Mouse (Mus musculus) heart, postnatal 14 days (tissue): ENCODE measurements around the gene Ramp3. TPM values are rescaled to one million over a fixed set of nuclear protein-coding genes. Genes with fewer than 3 reads are reported as not detected.

Experiments used
- DNase-seq, 2 experiments: peaks; one replicate each; pipeline ENCODE4 v3.0.0; 2021 to 2022
- intact Hi-C: fragments of 180-260 bp; cut with DNase I; formaldehyde crosslinking; loops from one replicate; pipeline ENCODE4 v1.15.1; 2025
- total RNA-seq, 2 experiments: library from RNA; stranded (reverse); gene quantifications; 2 replicates each; pipeline ENCODE4 v1.2.3; 2021

Gene Ramp3
- total RNA-seq, 2 experiments from 2014 or later: 5.6 to 6.2 TPM

DNA sequence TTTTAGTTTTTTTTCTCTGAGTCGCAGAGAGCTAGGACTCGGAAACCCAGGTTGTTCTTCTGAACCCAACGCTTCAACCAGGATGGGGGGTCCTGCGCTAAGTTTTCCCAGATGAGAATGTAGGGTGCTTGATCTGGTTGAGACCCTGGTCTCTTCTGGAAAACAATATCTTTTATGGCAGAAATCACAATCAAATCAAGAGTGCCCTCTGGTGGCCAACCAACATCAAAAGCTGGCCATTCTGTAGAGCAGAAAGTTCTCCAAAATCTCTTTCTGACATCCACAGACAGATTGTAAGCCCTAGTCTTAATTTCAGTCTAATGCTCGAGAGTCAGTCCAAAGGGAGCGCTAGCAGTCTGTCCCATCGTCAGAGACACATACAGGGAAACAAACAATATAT is 50.1 kb downstream of the Ramp3 start:
- intact Hi-C loops: loop anchor here (5.0 kb wide), 1 partner anchor 51 kb away; the partner anchor contains the start of gene Ramp3
- DNase-seq: no peak

DNA sequence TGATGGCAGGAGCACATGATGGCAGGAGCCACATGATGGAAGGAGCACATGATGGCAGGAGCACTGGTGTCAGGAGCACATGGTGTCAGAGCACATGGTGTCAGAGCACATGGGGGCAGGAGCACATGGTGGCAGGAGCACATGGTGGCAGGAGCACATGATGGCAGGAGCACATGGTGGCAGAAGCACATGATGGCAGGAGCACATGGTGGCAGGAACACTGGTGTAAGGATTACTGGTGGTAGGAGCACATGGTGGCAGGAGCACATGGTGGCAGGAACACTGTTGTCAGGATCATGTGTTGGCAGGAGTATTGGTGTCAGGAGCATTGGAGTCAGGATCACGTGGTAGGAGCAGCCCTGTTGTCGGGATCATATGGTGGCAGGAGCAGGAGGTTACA is 52.1 kb downstream of the Ramp3 start:
- intact Hi-C loops: no loop called here

DNA sequence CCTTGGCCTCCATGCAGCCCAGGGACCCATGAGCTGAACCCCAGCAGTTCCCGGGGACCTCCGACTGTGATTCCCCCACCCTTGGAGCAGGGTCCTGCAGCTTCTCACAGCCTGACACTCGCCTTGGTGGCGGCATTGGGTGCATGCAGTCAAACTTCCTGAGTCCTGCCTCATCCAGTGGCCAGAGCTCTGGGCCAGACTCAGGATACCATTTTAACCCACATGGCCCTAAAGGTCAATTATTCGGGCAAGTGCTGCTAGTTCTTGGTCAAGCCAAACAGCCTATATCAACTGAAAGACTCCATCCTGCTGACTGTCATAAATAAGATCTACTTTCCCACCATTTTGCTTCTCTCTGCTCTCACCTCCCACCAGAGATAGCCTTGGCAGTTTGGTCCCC is 62.4 kb downstream of the Ramp3 start:
- DNase-seq: no peak
- intact Hi-C loops: no loop called here

More for the DNA sequence above, 52.1 kb downstream of the Ramp3 start:
- no peak for DNase-seq

DNA sequence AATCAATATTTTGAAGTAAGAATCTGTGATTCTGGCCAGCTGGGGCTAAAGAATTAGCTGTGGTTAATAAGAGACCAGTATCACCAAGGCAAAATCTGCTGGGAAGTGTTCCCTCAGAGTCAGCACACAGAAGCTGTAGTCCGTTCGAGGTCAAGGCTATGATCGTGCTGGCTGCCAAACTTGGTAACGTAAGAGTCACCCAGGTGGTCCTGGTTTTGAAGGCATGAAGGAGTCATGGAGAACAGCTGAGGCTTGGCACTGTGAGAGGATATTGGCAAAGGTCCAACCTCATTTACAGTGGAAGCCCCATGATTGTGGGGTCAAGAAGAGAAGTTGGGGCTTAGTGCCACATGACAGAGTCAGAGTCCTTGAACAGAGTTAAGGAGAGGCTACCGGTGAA is 68.6 kb downstream of the Ramp3 start:
- intact Hi-C loops: no loop called here
- DNase-seq: no peak

Other genes starting within 250 kb of the Ramp3 start
- gene Ppia, start 243.1 kb upstream of the Ramp3 start, total RNA-seq: 100 to 1,000 TPM; 500 to 603 TPM
- 10 to 100 TPM; 57.1 to 59.4 TPM for gene H2afv, start 214.1 kb upstream of the Ramp3 start, total RNA-seq
- gene Purb, start 182.6 kb upstream of the Ramp3 start, total RNA-seq: 10 to 100 TPM; 49.6 to 53.0 TPM
- 1 to 10 TPM; 1.9 to 3.2 TPM for gene Myo1g, start 137.6 kb upstream of the Ramp3 start, total RNA-seq
- 10 to 100 TPM; 22.8 to 32.9 TPM for gene Ccm2, start 111.6 kb upstream of the Ramp3 start, total RNA-seq
- under 1 TPM; 0.62 to 0.73 TPM for gene Nacad, start 52.5 kb upstream of the Ramp3 start, total RNA-seq
- gene Tbrg4, start 32.5 kb upstream of the Ramp3 start, total RNA-seq: 100 to 1,000 TPM; 100 to 106 TPM
- gene Wap, start 19.9 kb upstream of the Ramp3 start, total RNA-seq: not detected
- not detected for gene Gm11983, start 179.1 kb downstream of the Ramp3 start, total RNA-seq